19 mouse cellular contexts compared by ENCODE assay signal in genomic region chr9:37429326-37429725, GRCm38 (mm10). TPM values are rescaled to one million over a fixed set of nuclear protein-coding genes. Genes with fewer than 3 reads are reported as not detected.
DNase-seq lines count a peak whose midpoint lies in the region; ATAC-seq lines count a peak whose summit lies in the region.
"Had no signal": no experiment of that assay in that cellular context is flagged by ENCODE, and none has a peak within 500 bp of the region (broad histone marks: within the 10 kb centered on the region; RNA-seq: fewer than 3 reads in every experiment).

No protein-coding gene starts in this region.

- no peak overlapping the region for H3K9ac ChIP-seq in embryonic facial prominence, embryonic 11.5 days (replicated peaks; ENCODE audit: low read length)
- no peak overlapping the region for H3K9ac ChIP-seq in midbrain, embryonic 12.5 days (replicated peaks)
- H3K9ac ChIP-seq in midbrain, embryonic 16.5 days (ENCODE audit: low read depth, low read length), result no peak overlapping the region
- H3K9ac ChIP-seq in hindbrain, embryonic 11.5 days (ENCODE audit: low read depth, low read length), result 0 out of 2 replicates have a peak overlapping the region, but pooled peaks have one; percentile 37
- H3K9ac ChIP-seq in neural tube, embryonic 14.5 days (replicated peaks; ENCODE audit: low read depth, low read length), result no peak overlapping the region
- H3K9ac ChIP-seq: embryonic facial prominence, embryonic 12.5 days; forebrain, postnatal 0 days; liver, embryonic 15.5 days had no signal

- H3K27ac ChIP-seq in embryonic facial prominence, embryonic 11.5 days (replicated peaks; ENCODE audit: low read depth, low read length), result no peak overlapping the region
- H3K27ac ChIP-seq in embryonic facial prominence, embryonic 10.5 days (replicated peaks), result no peak overlapping the region
- no peak overlapping the region for H3K27ac ChIP-seq in midbrain, embryonic 12.5 days (replicated peaks)
- H3K27ac ChIP-seq in midbrain, embryonic 16.5 days (ENCODE audit: low read length), result no peak overlapping the region
- no peak overlapping the region for H3K27ac ChIP-seq in hindbrain, embryonic 11.5 days (ENCODE audit: low read depth, low read length)
- no peak overlapping the region for H3K27ac ChIP-seq in neural tube, embryonic 14.5 days (ENCODE audit: low read depth, low read length)
- H3K27ac ChIP-seq: embryonic facial prominence, embryonic 12.5 days; gastrocnemius, adult 2 months; liver, embryonic 15.5 days had no signal

- 0 out of 2 replicates have a peak overlapping the region, but pooled peaks have one; percentile 1 for H3K4me2 ChIP-seq in embryonic facial prominence, embryonic 11.5 days (ENCODE audit: low read depth, low read length)
- peak overlapping the region; percentile 14; the same call in 1 of the 2 replicates for H3K4me2 ChIP-seq in midbrain, embryonic 12.5 days (replicated peaks)
- H3K4me2 ChIP-seq in midbrain, embryonic 16.5 days (ENCODE audit: low read length), result no peak overlapping the region
- H3K4me2 ChIP-seq in hindbrain, embryonic 11.5 days (replicated peaks; ENCODE audit: low read depth, low read length), result peak overlapping the region; percentile 36
- peak overlapping the region; percentile 11 for H3K4me2 ChIP-seq in neural tube, embryonic 14.5 days (ENCODE audit: low read depth, low read length)
- H3K4me2 ChIP-seq: embryonic facial prominence, embryonic 12.5 days; liver, embryonic 15.5 days had no signal

- no peak for ATAC-seq in embryonic facial prominence, embryonic 11.5 days (replicated peaks; ENCODE audit: insufficient number of reproducible peaks, low FRiP score, low TSS enrichment, low read depth)
- ATAC-seq in midbrain, embryonic 12.5 days (ENCODE audit: low FRiP score, low read depth), result no peak
- no peak for ATAC-seq in midbrain, embryonic 16.5 days
- no peak for ATAC-seq in hindbrain, embryonic 11.5 days (ENCODE audit: low FRiP score)
- ATAC-seq in neural tube, embryonic 14.5 days (ENCODE audit: low read depth), result no peak
- ATAC-seq: forebrain, postnatal 0 days; Patski had no signal

- H3K4me1 ChIP-seq in embryonic facial prominence, embryonic 11.5 days (ENCODE audit: control insufficient read depth, insufficient read depth, low read length), result peaks cover 3% of the 10 kb centered on the region; the same call in 1 of the 2 replicates
- peaks cover 32% of the 10 kb centered on the region for H3K4me1 ChIP-seq in embryonic facial prominence, embryonic 10.5 days
- H3K4me1 ChIP-seq in midbrain, embryonic 12.5 days, result peaks cover 26% of the 10 kb centered on the region
- H3K4me1 ChIP-seq in midbrain, embryonic 16.5 days (ENCODE audit: control insufficient read depth, insufficient read depth, low read length), result peaks cover 10% of the 10 kb centered on the region
- peaks cover 5% of the 10 kb centered on the region for H3K4me1 ChIP-seq in hindbrain, embryonic 11.5 days (replicated peaks; ENCODE audit: control insufficient read depth, insufficient read depth, low read length)
- peaks cover 6% of the 10 kb centered on the region; the same call in 1 of the 2 replicates for H3K4me1 ChIP-seq in neural tube, embryonic 14.5 days (ENCODE audit: control insufficient read depth, insufficient read depth, low read length)
- H3K4me1 ChIP-seq: liver, embryonic 15.5 days had no signal

- WGBS in embryonic facial prominence, embryonic 11.5 days, result 33% methylated on average over 26 of the region's 26 CpGs
- WGBS in embryonic facial prominence, embryonic 10.5 days, result 29% methylated on average over 26 of the region's 26 CpGs
- 16% methylated on average over 26 of the region's 26 CpGs for WGBS in midbrain, embryonic 12.5 days
- 21% methylated on average over 26 of the region's 26 CpGs for WGBS in midbrain, embryonic 16.5 days
- 21% methylated on average over 26 of the region's 26 CpGs for WGBS in hindbrain, embryonic 11.5 days
- 10% methylated on average over 23 of the region's 26 CpGs for WGBS in neural tube, embryonic 14.5 days

- no peak for DNase-seq in embryonic facial prominence, embryonic 11.5 days (ENCODE audit: low spot score)
- no peak for DNase-seq in embryonic facial prominence, embryonic 10.5 days (ENCODE audit: low spot score)
- DNase-seq in hindbrain, embryonic 11.5 days (ENCODE audit: low spot score), result no peak
- DNase-seq in right cerebral cortex, postnatal 36 days (ENCODE audit: low spot score in 2 of 2), result no peak
- DNase-seq in lung, postnatal 10 days, result no peak
- DNase-seq: cerebellum, postnatal 36 days; forebrain, postnatal 0 days; gastrocnemius, adult 2 months; kidney, adult 18-20 months; kidney, postnatal 4 days; lung, postnatal 14 days; right cerebral cortex, adult 18-20 months had no signal

- H3K27me3 ChIP-seq in embryonic facial prominence, embryonic 11.5 days (ENCODE audit: control insufficient read depth, insufficient read depth, low read length), result peaks cover 56% of the 10 kb centered on the region
- peaks cover 86% of the 10 kb centered on the region for H3K27me3 ChIP-seq in embryonic facial prominence, embryonic 10.5 days (replicated peaks; ENCODE audit: low read depth, poor library complexity, severe bottlenecking)
- H3K27me3 ChIP-seq in midbrain, embryonic 12.5 days, result peaks cover 84% of the 10 kb centered on the region
- H3K27me3 ChIP-seq in midbrain, embryonic 16.5 days (ENCODE audit: control insufficient read depth, insufficient read depth, low read depth, low read length), result peaks cover 50% of the 10 kb centered on the region
- H3K27me3 ChIP-seq in hindbrain, embryonic 11.5 days (ENCODE audit: control insufficient read depth, insufficient read depth, low read length), result peaks cover 52% of the 10 kb centered on the region
- peaks cover 22% of the 10 kb centered on the region for H3K27me3 ChIP-seq in neural tube, embryonic 14.5 days (ENCODE audit: control insufficient read depth, insufficient read depth, low read length)

- H3K4me3 ChIP-seq in embryonic facial prominence, embryonic 11.5 days (ENCODE audit: low read depth, low read length), result no peak overlapping the region
- no peak overlapping the region for H3K4me3 ChIP-seq in embryonic facial prominence, embryonic 10.5 days
- H3K4me3 ChIP-seq in midbrain, embryonic 12.5 days, result 0 out of 2 replicates have a peak overlapping the region, but pooled peaks have one; percentile 6
- H3K4me3 ChIP-seq in midbrain, embryonic 16.5 days (ENCODE audit: low read depth, low read length), result no peak overlapping the region
- peak overlapping the region; percentile 20; the same call in 1 of the 2 replicates for H3K4me3 ChIP-seq in hindbrain, embryonic 11.5 days (ENCODE audit: low read depth, low read length)
- no peak overlapping the region for H3K4me3 ChIP-seq in neural tube, embryonic 14.5 days (ENCODE audit: low read depth, low read length)
- H3K4me3 ChIP-seq: embryonic facial prominence, embryonic 12.5 days; gastrocnemius, adult 2 months; liver, embryonic 15.5 days had no signal

- H3K36me3 ChIP-seq in embryonic facial prominence, embryonic 11.5 days (replicated peaks; ENCODE audit: control insufficient read depth, insufficient read depth, low read depth, low read length), result no peaks in the 10 kb centered on the region
- no peaks in the 10 kb centered on the region for H3K36me3 ChIP-seq in embryonic facial prominence, embryonic 10.5 days (replicated peaks)
- no peaks in the 10 kb centered on the region for H3K36me3 ChIP-seq in midbrain, embryonic 12.5 days
- H3K36me3 ChIP-seq in midbrain, embryonic 16.5 days (ENCODE audit: control insufficient read depth, insufficient read depth, low read length), result no peaks in the 10 kb centered on the region
- H3K36me3 ChIP-seq in hindbrain, embryonic 11.5 days (ENCODE audit: control insufficient read depth, insufficient read depth, low read length), result no peaks in the 10 kb centered on the region
- no peaks in the 10 kb centered on the region for H3K36me3 ChIP-seq in neural tube, embryonic 14.5 days (ENCODE audit: control insufficient read depth, insufficient read depth, low read length)
- H3K36me3 ChIP-seq: embryonic facial prominence, embryonic 12.5 days; liver, embryonic 15.5 days had no signal

- no peaks in the 10 kb centered on the region for H3K9me3 ChIP-seq in embryonic facial prominence, embryonic 11.5 days (replicated peaks; ENCODE audit: control insufficient read depth, low read length)
- H3K9me3 ChIP-seq in embryonic facial prominence, embryonic 10.5 days, result no peaks in the 10 kb centered on the region
- no peaks in the 10 kb centered on the region for H3K9me3 ChIP-seq in midbrain, embryonic 12.5 days
- H3K9me3 ChIP-seq in midbrain, embryonic 16.5 days (replicated peaks; ENCODE audit: control insufficient read depth, low read length, poor library complexity, severe bottlenecking), result no peaks in the 10 kb centered on the region
- no peaks in the 10 kb centered on the region for H3K9me3 ChIP-seq in hindbrain, embryonic 11.5 days (ENCODE audit: control insufficient read depth, low read length)
- no peaks in the 10 kb centered on the region for H3K9me3 ChIP-seq in neural tube, embryonic 14.5 days (ENCODE audit: control insufficient read depth, low read length)
- H3K9me3 ChIP-seq: embryonic facial prominence, embryonic 12.5 days; liver, embryonic 15.5 days had no signal

RNA-seq across cellular contexts. Expression of gene Robo3, which starts 3.7 kb away (rescaled TPM):
- polyA plus RNA-seq in embryonic facial prominence, embryonic 11.5 days (2014; fragmentation: Nextera tagmentation; extraction: Ambion mirVana), result 4.9 and 6.6 TPM in 2 replicates
- 4.1 and 9.4 TPM in 2 replicates for polyA plus RNA-seq in embryonic facial prominence, embryonic 10.5 days (2016; fragmentation: Nextera tagmentation; extraction: Ambion mirVana)
- 52.2 and 65.0 TPM in 2 replicates for polyA plus RNA-seq in midbrain, embryonic 12.5 days (2016; fragmentation: Nextera tagmentation; extraction: Ambion mirVana)
- 4.2 and 17.6 TPM in 2 replicates for polyA plus RNA-seq in midbrain, embryonic 16.5 days (2015; fragmentation: Nextera tagmentation; extraction: Ambion mirVana)
- 120 TPM in 2 replicates for polyA plus RNA-seq in hindbrain, embryonic 11.5 days (2014; fragmentation: Nextera tagmentation; extraction: Ambion mirVana)
- polyA plus RNA-seq in neural tube, embryonic 14.5 days (2014; fragmentation: Nextera tagmentation; extraction: Ambion mirVana), result 13.6 and 25.1 TPM in 2 replicates
- polyA plus RNA-seq: stomach, embryonic 16.5 days had no signal

RNA-seq across cellular contexts. Expression of gene Robo4, which starts 27.6 kb away (rescaled TPM):
- polyA plus RNA-seq in embryonic facial prominence, embryonic 11.5 days (2014; fragmentation: Nextera tagmentation; extraction: Ambion mirVana), result 6.0 and 6.5 TPM in 2 replicates
- polyA plus RNA-seq in embryonic facial prominence, embryonic 10.5 days (2016; fragmentation: Nextera tagmentation; extraction: Ambion mirVana), result 6.6 and 6.8 TPM in 2 replicates
- 6.1 and 6.2 TPM in 2 replicates for polyA plus RNA-seq in midbrain, embryonic 12.5 days (2016; fragmentation: Nextera tagmentation; extraction: Ambion mirVana)
- 4.2 and 5.5 TPM in 2 replicates for polyA plus RNA-seq in midbrain, embryonic 16.5 days (2015; fragmentation: Nextera tagmentation; extraction: Ambion mirVana)
- 5.5 and 6.8 TPM in 2 replicates for polyA plus RNA-seq in hindbrain, embryonic 11.5 days (2014; fragmentation: Nextera tagmentation; extraction: Ambion mirVana)
- polyA plus RNA-seq in neural tube, embryonic 14.5 days (2014; fragmentation: Nextera tagmentation; extraction: Ambion mirVana), result 2.4 and 3.7 TPM in 2 replicates
- polyA plus RNA-seq: Patski had no signal

RNA-seq across cellular contexts. Expression of gene Msantd2, which starts 59.8 kb away (rescaled TPM):
- polyA plus RNA-seq in embryonic facial prominence, embryonic 11.5 days (2014; fragmentation: Nextera tagmentation; extraction: Ambion mirVana), result 32.8 and 33.0 TPM in 2 replicates
- polyA plus RNA-seq in embryonic facial prominence, embryonic 10.5 days (2016; fragmentation: Nextera tagmentation; extraction: Ambion mirVana), result 34.4 and 36.7 TPM in 2 replicates
- polyA plus RNA-seq in midbrain, embryonic 12.5 days (2016; fragmentation: Nextera tagmentation; extraction: Ambion mirVana), result 45.7 and 53.3 TPM in 2 replicates
- 34.8 and 35.0 TPM in 2 replicates for polyA plus RNA-seq in midbrain, embryonic 16.5 days (2015; fragmentation: Nextera tagmentation; extraction: Ambion mirVana)
- 41.1 and 42.3 TPM in 2 replicates for polyA plus RNA-seq in hindbrain, embryonic 11.5 days (2014; fragmentation: Nextera tagmentation; extraction: Ambion mirVana)
- 36.2 and 39.5 TPM in 2 replicates for polyA plus RNA-seq in neural tube, embryonic 14.5 days (2014; fragmentation: Nextera tagmentation; extraction: Ambion mirVana)

Comparison
In these comparisons a context has a peak if more than half of its experiments do, and no peak if none do; other contexts are left out.
1. H3K4me3 ChIP-seq: peak in midbrain, embryonic 12.5 days (single experiment) and hindbrain, embryonic 11.5 days (single experiment); none in embryonic facial prominence, embryonic 11.5 days (single experiment), embryonic facial prominence, embryonic 10.5 days (single experiment), midbrain, embryonic 16.5 days (single experiment) and neural tube, embryonic 14.5 days (single experiment).